In the genomic region with DNA sequence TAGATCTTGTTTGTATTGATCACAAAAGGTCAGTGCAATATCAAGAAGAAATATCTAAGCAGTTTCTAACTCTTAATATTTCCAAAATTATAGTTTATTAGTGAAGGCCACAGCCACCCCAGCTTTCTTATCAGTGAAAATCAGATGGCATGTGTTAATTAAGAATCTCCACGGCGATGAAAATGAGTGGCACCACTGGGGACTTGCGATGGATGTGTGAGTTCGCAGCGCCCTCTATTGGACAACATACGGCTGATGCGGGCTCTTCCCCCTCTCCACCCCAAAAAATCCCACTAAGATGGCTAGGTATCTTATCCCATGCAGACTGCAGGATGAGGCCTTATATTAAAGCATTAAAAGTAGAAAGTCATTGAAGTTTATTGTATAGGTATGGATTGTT, we compare ENCODE assay signal across 7 mouse cellular contexts. TPM values are rescaled to one million over a fixed set of nuclear protein-coding genes. Genes with fewer than 3 reads are reported as not detected.
DNase-seq lines count a peak whose midpoint lies in the region; ATAC-seq and TF ChIP-seq lines count a peak whose summit lies in the region.

No protein-coding gene starts in this region.

- TF ChIP-seq POLR2A in spleen, adult 2 months (IDR thresholded peaks at IDR 0.05; ENCODE audit: low read depth, low read length): no peak

- no peak overlapping the region for H3K4me3 ChIP-seq in spleen, adult 2 months (ENCODE audit: extremely low read depth, insufficient read depth, insufficient read length)
- H3K4me3 ChIP-seq in forebrain, embryonic 15.5 days: no peak overlapping the region
- H3K4me3 ChIP-seq in layer of hippocampus, adult 2 months: no peak overlapping the region; the same call in 1 of the 2 replicates
- no peak overlapping the region for H3K4me3 ChIP-seq in midbrain, postnatal 0 days (ENCODE audit: low read depth, low read length)

- no peaks in the 10 kb centered on the region for H3K36me3 ChIP-seq in spleen, adult 2 months (ENCODE audit: control insufficient read depth, insufficient read depth, low read length)
- H3K36me3 ChIP-seq in forebrain, embryonic 15.5 days: no peaks in the 10 kb centered on the region
- H3K36me3 ChIP-seq in midbrain, postnatal 0 days (ENCODE audit: insufficient read depth, low read length): no peaks in the 10 kb centered on the region

- H3K27me3 ChIP-seq in spleen, adult 2 months (ENCODE audit: control insufficient read depth, insufficient read depth, low read length): no peaks in the 10 kb centered on the region
- no peaks in the 10 kb centered on the region for H3K27me3 ChIP-seq in forebrain, embryonic 15.5 days
- H3K27me3 ChIP-seq in midbrain, postnatal 0 days (ENCODE audit: insufficient read depth, low read length): no peaks in the 10 kb centered on the region

- peak; percentile 68 for ATAC-seq in forebrain, embryonic 15.5 days (replicated peaks)
- peak; percentile 54; the same call in 1 of the 2 replicates for ATAC-seq in midbrain, postnatal 0 days (ENCODE audit: low FRiP score)
- ATAC-seq in erythroid progenitor cell, adult 5-6 weeks (replicated peaks; ENCODE audit: low FRiP score, poor library complexity, severe bottlenecking): no peak

- no peaks in the 10 kb centered on the region for H3K9me3 ChIP-seq in forebrain, embryonic 15.5 days
- H3K9me3 ChIP-seq in midbrain, postnatal 0 days (ENCODE audit: low read length): no peaks in the 10 kb centered on the region

- no peak for DNase-seq in spleen, adult 2 months (ENCODE audit: low read depth in 1 of 2, low spot score in 2 of 2)
- no peak for DNase-seq in spleen, postnatal 4 days (ENCODE audit: low spot score in 2 of 2)
- peak; percentile 4 for DNase-seq in brain, embryonic 18.5 days (ENCODE audit: low read depth, low spot score)
- DNase-seq in layer of hippocampus, adult 2 months (ENCODE audit: low spot score in 2 of 2): peak; percentile 38 to 47
- DNase-seq in midbrain, postnatal 0 days (ENCODE audit: low spot score): peak; percentile 74

- no peak overlapping the region for H3K9ac ChIP-seq in forebrain, embryonic 15.5 days (replicated peaks)
- H3K9ac ChIP-seq in midbrain, postnatal 0 days (replicated peaks; ENCODE audit: low read length, poor library complexity, severe bottlenecking): no peak overlapping the region

- peak; percentile 48; the same call in 1 of the 2 replicates for TF ChIP-seq CTCF in spleen, adult 2 months (IDR thresholded peaks at IDR 0.05; ENCODE audit: extremely low read depth, insufficient read depth, insufficient read length, insufficient replicate concordance)
- TF ChIP-seq CTCF in layer of hippocampus, adult 2 months (conservative IDR thresholded peaks at IDR 0.05): peak; percentile 75
- peak; percentile 74 for TF ChIP-seq CTCF in midbrain, postnatal 0 days (IDR thresholded peaks at IDR 0.05)

- 5% methylated on average over 7 of the region's 7 CpGs for WGBS in spleen, adult 2 months
- 4% methylated on average over 7 of the region's 7 CpGs for WGBS in forebrain, embryonic 15.5 days
- 6% methylated on average over 7 of the region's 7 CpGs for WGBS in midbrain, postnatal 0 days

- no peak overlapping the region for H3K27ac ChIP-seq in spleen, adult 2 months (ENCODE audit: insufficient read depth, low read length)
- H3K27ac ChIP-seq in forebrain, embryonic 15.5 days (replicated peaks): no peak overlapping the region
- no peak overlapping the region for H3K27ac ChIP-seq in layer of hippocampus, adult 2 months
- no peak overlapping the region for H3K27ac ChIP-seq in midbrain, postnatal 0 days (ENCODE audit: low read depth, low read length)

- H3K4me1 ChIP-seq in spleen, adult 2 months (ENCODE audit: control insufficient read depth, insufficient read depth, insufficient read length): no peaks in the 10 kb centered on the region
- no peaks in the 10 kb centered on the region for H3K4me1 ChIP-seq in forebrain, embryonic 15.5 days
- no peaks in the 10 kb centered on the region for H3K4me1 ChIP-seq in midbrain, postnatal 0 days (ENCODE audit: insufficient read depth, low read length)

- no peak overlapping the region for H3K4me2 ChIP-seq in forebrain, embryonic 15.5 days (replicated peaks)
- H3K4me2 ChIP-seq in midbrain, postnatal 0 days (ENCODE audit: low read depth, low read length, poor library complexity, severe bottlenecking): no peak overlapping the region

RNA-seq across cellular contexts. Expression of a gene that starts 49.9 kb away (rescaled TPM):
- polyA plus RNA-seq in spleen, adult 2 months (2012; rRNA removed): 0.22 and 0.30 TPM in 2 replicates
- polyA plus RNA-seq in forebrain, embryonic 15.5 days (2015; fragmentation: Nextera tagmentation; extraction: Ambion mirVana): 13.2 and 13.6 TPM in 2 replicates
- 1 to 10 TPM; 8.6 to 9.2 TPM for total RNA-seq in layer of hippocampus, adult 2 months (2021)
- total RNA-seq in midbrain, postnatal 0 days (2014; rRNA removed): 4.3 and 4.7 TPM in 2 replicates
- 4.2 and 4.3 TPM in 2 replicates for polyA plus RNA-seq in midbrain, postnatal 0 days (2015; fragmentation: Nextera tagmentation; extraction: Ambion mirVana)
- 7.1 and 10.5 TPM in 2 replicates for total RNA-seq in erythroid progenitor cell, adult 5-6 weeks (2015; ENCODE audit: low replicate concordance)
- 7.2 and 12.7 TPM in 2 replicates for total RNA-seq in erythroid progenitor cell, adult 5-6 weeks (2017; ENCODE audit: low replicate concordance)

RNA-seq across cellular contexts. Expression of a gene that starts 51.0 kb away (rescaled TPM):
- 6.5 and 8.3 TPM in 2 replicates for polyA plus RNA-seq in spleen, adult 2 months (2012; rRNA removed)
- 10.9 and 11.0 TPM in 2 replicates for polyA plus RNA-seq in forebrain, embryonic 15.5 days (2015; fragmentation: Nextera tagmentation; extraction: Ambion mirVana)
- total RNA-seq in layer of hippocampus, adult 2 months (2021): 10 to 100 TPM; 14.1 to 17.9 TPM
- 20.2 and 25.1 TPM in 2 replicates for total RNA-seq in midbrain, postnatal 0 days (2014; rRNA removed)
- polyA plus RNA-seq in midbrain, postnatal 0 days (2015; fragmentation: Nextera tagmentation; extraction: Ambion mirVana): 9.6 and 11.8 TPM in 2 replicates
- total RNA-seq in erythroid progenitor cell, adult 5-6 weeks (2015; ENCODE audit: low replicate concordance): 98.7 and 107 TPM in 2 replicates
- 107 and 139 TPM in 2 replicates for total RNA-seq in erythroid progenitor cell, adult 5-6 weeks (2017; ENCODE audit: low replicate concordance)

Comparison
In these comparisons a context has a peak if more than half of its experiments do, and no peak if none do; other contexts are left out.
1. DNase-seq: peak in brain, embryonic 18.5 days (single experiment), layer of hippocampus, adult 2 months (2 of 2) and midbrain, postnatal 0 days (single experiment); none in spleen, adult 2 months (0 of 2) and spleen, postnatal 4 days (0 of 2).
2. Peak in every context shown above with its lines, with median percentiles within 50 percentile points of each other: CTCF ChIP-seq.